24 mouse cellular contexts compared by ENCODE assay signal in genomic region chr6:31106144-31106836, GRCm38 (mm10).
DNase-seq lines count a peak whose midpoint lies in the region; ATAC-seq and TF ChIP-seq lines count a peak whose summit lies in the region.
"Had no signal": no experiment of that assay in that cellular context is flagged by ENCODE, and none has a peak within 500 bp of the region (broad histone marks: within the 10 kb centered on the region; RNA-seq: fewer than 3 reads in every experiment).

No protein-coding gene starts in this region.

- no peak overlapping the region for H3K4me3 ChIP-seq in gastrocnemius, adult 2 months
- H3K4me3 ChIP-seq in liver, embryonic 13.5 days (replicated peaks) = no peak overlapping the region
- H3K4me3 ChIP-seq: embryonic facial prominence, embryonic 13.5 days; heart, embryonic 12.5 days; hindbrain, embryonic 13.5 days; limb, embryonic 13.5 days; neural tube, embryonic 12.5 days had no signal

- peak overlapping the region; percentile 73; the same call in 1 of the 2 replicates for H3K27ac ChIP-seq in gastrocnemius, adult 2 months
- H3K27ac ChIP-seq in liver, embryonic 13.5 days = 0 out of 2 replicates have a peak overlapping the region, but pooled peaks have one; percentile 5
- H3K27ac ChIP-seq: embryonic facial prominence, embryonic 13.5 days; hindbrain, embryonic 13.5 days; limb, embryonic 13.5 days; neural tube, embryonic 12.5 days had no signal

- peaks cover 8% of the 10 kb centered on the region; the same call in 1 of the 2 replicates for H3K36me3 ChIP-seq in liver, embryonic 13.5 days
- H3K36me3 ChIP-seq: embryonic facial prominence, embryonic 13.5 days; heart, embryonic 12.5 days; hindbrain, embryonic 13.5 days; limb, embryonic 13.5 days; neural tube, embryonic 12.5 days had no signal

- peaks cover 25% of the 10 kb centered on the region for H3K4me1 ChIP-seq in liver, embryonic 13.5 days (replicated peaks)
- H3K4me1 ChIP-seq: embryonic facial prominence, embryonic 13.5 days; hindbrain, embryonic 13.5 days had no signal

- CTCF ChIA-PET in Patski (lab: Charles Lee) = interaction anchor here (1.3 to 1.4 kb wide), 2 partner anchors 26 to 44 kb away, joined by 4 to 5 read pairs; no protein-coding TSS in a partner anchor

- no peak for ATAC-seq in liver, embryonic 13.5 days (ENCODE audit: low read depth)
- peak; percentile 70 for ATAC-seq in Patski
- ATAC-seq: activated CD4-positive, CD25-positive, alpha-beta regulatory T cell, adult 4 months; forebrain, embryonic 16.5 days had no signal

- peaks cover 5% of the 10 kb centered on the region for H3K9me3 ChIP-seq in liver, embryonic 13.5 days (replicated peaks)

- in situ Hi-C loops in Patski (cut with MboI; ENCODE audit: low pct_unique_long_range_greater_than_20kb) = no loop called here

- H3K9ac ChIP-seq in liver, embryonic 13.5 days = no peak overlapping the region
- H3K9ac ChIP-seq: embryonic facial prominence, embryonic 13.5 days; heart, embryonic 12.5 days; hindbrain, embryonic 13.5 days; limb, embryonic 13.5 days; neural tube, embryonic 12.5 days had no signal

- DNase-seq in gastrocnemius, adult 2 months = no peak
- no peak for DNase-seq in gastrocnemius, postnatal 25 days
- DNase-seq in liver, embryonic 13.5 days = no peak
- DNase-seq in liver (no peak), Patski (ENCODE audit: low read depth, low spot score) (no peak)
- DNase-seq in cerebellum, adult 9-11 months = peak; percentile 65
- DNase-seq in spleen, postnatal 36 days (ENCODE audit: low spot score in 2 of 2) = no peak
- DNase-seq in gastrocnemius, postnatal 14 days = no peak
- DNase-seq: adrenal gland, postnatal 25 days; heart, postnatal 14 days; kidney, adult 9 months; kidney, postnatal 36 days; layer of hippocampus, adult 9-11 months; lung, adult 2 months; lung, postnatal 4 days; thymus, postnatal 25 days had no signal

- POLR2A ChIA-PET in Patski (lab: Charles Lee) = interaction anchor here (0.5 to 2.7 kb wide), 7 partner anchors 10 to 31 kb away, joined by 3 to 13 read pairs (median 5); no protein-coding TSS in a partner anchor

- TF ChIP-seq CTCF in gastrocnemius, adult 2 months (IDR thresholded peaks at IDR 0.05) = no peak
- TF ChIP-seq CTCF in Patski (IDR thresholded peaks at IDR 0.05) = no peak

- no peaks in the 10 kb centered on the region for H3K27me3 ChIP-seq in liver, embryonic 13.5 days
- no peaks in the 10 kb centered on the region for H3K27me3 ChIP-seq in Patski
- H3K27me3 ChIP-seq: embryonic facial prominence, embryonic 13.5 days; heart, embryonic 12.5 days; hindbrain, embryonic 13.5 days; limb, embryonic 13.5 days; neural tube, embryonic 12.5 days had no signal

- 60% methylated on average over 10 of the region's 10 CpGs for WGBS in liver, embryonic 13.5 days (ENCODE audit: insufficient replicate concordance)

- no peak overlapping the region for H3K4me2 ChIP-seq in liver, embryonic 13.5 days
- H3K4me2 ChIP-seq: embryonic facial prominence, embryonic 13.5 days; heart, embryonic 12.5 days; hindbrain, embryonic 13.5 days; limb, embryonic 13.5 days; midbrain, embryonic 11.5 days; neural tube, embryonic 12.5 days had no signal

- intact Hi-C loops in gastrocnemius, adult 2 months (cut with DNase I) = no loop called here
- intact Hi-C loops in gastrocnemius, postnatal 14 days (cut with DNase I; ENCODE audit: low total_unique reads) = no loop called here
